Mouse (Mus musculus) megakaryocyte, embryonic 14.5 days (primary cell): ENCODE results near the gene Diras2. TPM values are rescaled to one million over a fixed set of nuclear protein-coding genes. Genes with fewer than 3 reads are reported as not detected.
"Not testable (repeated sequence)": the region's sequence is repeated elsewhere in the genome, so short reads cannot be mapped to it uniquely, and the experiment has no call there.

ENCODE experiments used
- H3K27me3 ChIP-seq: replicated peaks from 2 replicates; pipeline ENCODE3; 2012; ENCODE audit warnings: inconsistent platforms
- H3K36me3 ChIP-seq: replicated peaks from 2 replicates; pipeline ENCODE3; 2012; ENCODE audit warnings: low read length, inconsistent platforms, mixed read lengths
- H3K4me1 ChIP-seq: 2 replicates; pipeline ENCODE4 v1.6.1; 2012; ENCODE audit warnings: inconsistent platforms
- H3K4me3 ChIP-seq: replicated peaks from 2 replicates; pipeline ENCODE3; 2012; ENCODE audit warnings: moderate library complexity, mild to moderate bottlenecking, inconsistent platforms
- H3K9me3 ChIP-seq: 2 replicates; pipeline ENCODE4 v1.6.1; 2012; ENCODE audit warnings: inconsistent platforms
- FLI1 ChIP-seq: IDR thresholded peaks from 2 replicates; pipeline ENCODE4 v1.6.1; 2012; ENCODE audit warnings: low read length, inconsistent platforms, mixed read lengths
- GATA1 ChIP-seq: IDR thresholded peaks from 3 replicates; pipeline ENCODE4 v1.6.1; 2012; ENCODE audit warnings: mixed read lengths, low read length, inconsistent platforms, borderline replicate concordance
- polyA plus RNA-seq: library from polyadenylated mRNA; stranded (reverse); fragments of >175 nt; gene quantifications from 2 replicates; pipeline ENCODE4 v1.2.3, GENCODE M21; 2012; ENCODE audit warnings: low replicate concordance; ENCODE audit not compliant: insufficient read depth

The Diras2 gene
- polyA plus RNA-seq, 1 experiment: 1.3 TPM

DNA sequence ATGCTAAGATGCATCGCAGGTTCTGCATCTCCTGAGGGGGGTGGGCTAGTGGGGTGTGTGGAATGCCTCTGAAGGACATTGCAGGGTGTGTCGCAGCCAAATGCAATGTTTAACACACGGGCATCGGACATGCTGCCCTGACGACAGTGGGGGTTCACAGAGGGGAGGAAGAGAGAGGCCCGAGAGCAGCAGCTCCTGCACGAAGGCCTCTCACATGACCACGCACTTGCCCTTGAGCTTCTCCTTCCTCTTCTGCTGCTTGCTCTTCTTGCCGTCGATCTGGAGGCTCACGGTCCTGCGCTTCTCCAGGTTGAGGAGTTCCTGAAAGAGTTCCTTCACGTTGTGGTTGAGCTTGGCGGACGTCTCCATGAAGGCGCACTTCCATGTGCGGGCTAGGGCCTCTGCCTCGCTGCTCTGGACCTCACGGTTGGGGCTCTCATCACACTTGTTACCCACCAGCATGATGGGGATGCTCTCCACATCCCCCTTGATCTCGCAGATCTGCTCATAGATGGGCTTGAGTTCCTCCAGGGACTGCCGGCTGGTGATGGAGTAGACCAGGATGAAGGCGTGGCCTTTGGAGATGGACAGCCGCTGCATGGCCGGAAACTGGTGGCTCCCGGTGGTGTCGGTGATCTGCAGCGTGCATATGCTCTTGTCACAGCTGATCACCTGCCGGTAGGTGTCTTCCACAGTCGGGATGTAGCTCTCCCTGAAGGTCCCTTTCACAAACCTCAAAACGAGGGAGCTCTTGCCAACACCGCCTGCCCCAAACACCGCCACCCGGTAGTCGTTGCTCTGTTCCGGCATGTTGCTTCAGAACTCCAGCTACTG lies 23.4 kb downstream of the Diras2 start:
- Histone ChIP-seq H3K4me3 (peak overlapping the region; percentile 21), H3K9me3 (peaks cover 18% of the 10 kb centered on the region), H3K36me3 (peaks cover 11% of the 10 kb centered on the region), H3K27me3 (peaks cover 11% of the 10 kb centered on the region), H3K4me1 (no peaks in the 10 kb centered on the region; the same call in 1 of the 2 replicates)
- TF ChIP-seq GATA1 (no peak), FLI1 (no peak)

DNA sequence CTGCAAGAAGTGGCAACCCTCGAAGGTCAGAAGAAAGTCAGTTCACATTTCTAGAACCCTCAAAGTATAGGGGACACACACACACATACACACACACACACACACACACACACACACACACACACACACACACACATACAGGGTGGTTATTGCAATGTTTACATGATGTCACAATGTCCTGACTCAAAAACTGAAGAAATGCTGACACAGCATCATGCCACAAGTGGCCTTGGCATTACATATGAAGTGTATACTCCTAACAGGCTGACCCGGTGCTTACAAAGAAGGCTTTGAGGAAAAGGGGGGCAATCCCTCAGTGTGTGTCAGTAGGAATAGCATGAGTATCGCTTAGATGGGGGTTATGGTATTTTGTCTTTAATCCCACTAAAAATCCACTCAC lies 24.3 kb downstream of the Diras2 start:
- H3K4me1 ChIP-seq, H3K4me3 ChIP-seq: not testable (repeated sequence)
- Histone ChIP-seq H3K36me3 (peaks cover 11% of the 10 kb centered on the region), H3K9me3 (peaks cover 18% of the 10 kb centered on the region), H3K27me3 (peaks cover 11% of the 10 kb centered on the region)

DNA sequence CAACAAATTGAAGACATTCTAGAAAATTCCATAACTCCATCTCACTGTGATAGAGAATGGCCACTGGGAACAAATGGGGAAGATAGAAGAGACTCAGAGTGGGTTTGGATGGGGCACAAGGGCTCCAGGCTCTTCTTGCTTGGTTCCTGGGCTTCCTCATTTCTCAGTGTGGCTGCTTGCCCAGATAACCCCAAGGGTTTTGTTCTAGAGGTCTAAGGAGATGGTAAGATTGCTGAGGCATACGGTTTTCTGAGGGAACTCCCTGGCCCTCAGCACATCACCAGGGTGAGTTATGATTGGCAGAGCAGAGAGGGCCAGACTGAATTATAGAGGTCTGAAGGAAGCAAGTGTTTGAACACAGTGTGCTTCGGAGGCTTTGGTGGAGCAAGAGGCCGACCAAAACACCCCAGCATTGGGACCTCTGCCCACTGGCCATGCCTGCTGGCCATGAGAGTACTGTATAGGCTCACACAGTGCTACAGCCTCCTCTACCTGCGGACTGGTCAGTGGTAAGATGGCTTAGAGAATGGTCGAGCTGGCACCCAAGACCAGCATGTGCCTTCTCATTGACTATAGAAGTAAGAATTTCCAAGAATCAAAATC lies 25.3 kb downstream of the Diras2 start:
- H3K4me3 ChIP-seq: not testable (repeated sequence)
- Histone ChIP-seq H3K36me3 (peaks cover 11% of the 10 kb centered on the region), H3K9me3 (peaks cover 18% of the 10 kb centered on the region), H3K27me3 (peaks cover 13% of the 10 kb centered on the region), H3K4me1 (peaks cover 11% of the 10 kb centered on the region)

DNA sequence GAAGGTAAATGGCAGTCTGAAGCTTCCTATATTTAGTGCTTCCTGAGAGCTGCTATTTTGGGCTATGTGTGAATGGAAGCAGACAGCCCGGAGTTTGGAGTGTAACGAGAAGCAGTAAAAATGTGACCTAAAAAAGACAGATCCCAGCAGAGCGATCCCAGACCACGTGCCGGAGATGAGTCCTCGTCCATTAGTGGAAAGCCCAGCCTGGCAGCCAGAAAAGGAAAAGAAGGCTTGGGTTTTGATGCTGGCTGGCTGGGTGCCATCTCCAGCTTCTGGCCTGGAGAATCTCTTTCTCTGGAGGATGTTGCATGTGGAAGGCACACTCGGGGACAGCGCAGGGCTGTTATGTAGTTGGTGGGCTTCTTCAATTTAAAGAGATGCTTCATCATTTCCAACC lies 29.4 kb downstream of the Diras2 start:
- Histone ChIP-seq H3K36me3 (no peaks in the 10 kb centered on the region), H3K4me1 (peaks cover 19% of the 10 kb centered on the region), H3K27me3 (peaks cover 18% of the 10 kb centered on the region), H3K4me3 (no peak overlapping the region), H3K9me3 (peaks cover 5% of the 10 kb centered on the region; the same call in 1 of the 2 replicates)
- TF ChIP-seq GATA1 (no peak), FLI1 (no peak)

DNA sequence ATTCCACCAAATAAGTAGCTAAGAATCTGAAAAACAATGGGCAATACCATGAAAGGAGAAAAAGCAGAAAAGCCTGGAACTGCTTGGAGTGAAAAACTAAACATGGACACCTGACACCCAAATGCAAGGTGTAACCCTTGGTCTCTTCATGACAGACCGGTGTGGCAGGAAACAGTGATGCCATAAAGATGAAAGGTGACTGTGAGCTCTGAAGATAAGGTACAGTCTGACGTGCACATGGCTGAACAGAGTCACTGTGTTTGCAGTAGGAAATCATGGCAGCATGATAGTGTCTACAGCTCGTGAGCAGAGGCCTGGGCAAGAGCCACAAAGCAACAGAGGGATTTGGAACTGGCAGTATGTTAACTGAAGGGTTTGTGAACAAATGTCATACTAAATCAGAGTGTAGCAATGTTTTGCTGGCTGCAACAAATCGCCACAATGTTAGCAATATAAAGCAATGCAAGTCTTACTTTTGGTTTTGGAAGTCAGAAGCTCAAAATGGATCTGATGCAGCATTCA lies 34.0 kb downstream of the Diras2 start:
- Histone ChIP-seq H3K9me3 (peaks cover 11% of the 10 kb centered on the region; the same call in 1 of the 2 replicates), H3K4me1 (peaks cover 19% of the 10 kb centered on the region), H3K4me3 (no peak overlapping the region), H3K36me3 (no peaks in the 10 kb centered on the region), H3K27me3 (peaks cover 13% of the 10 kb centered on the region)
- TF ChIP-seq GATA1: no peak

DNA sequence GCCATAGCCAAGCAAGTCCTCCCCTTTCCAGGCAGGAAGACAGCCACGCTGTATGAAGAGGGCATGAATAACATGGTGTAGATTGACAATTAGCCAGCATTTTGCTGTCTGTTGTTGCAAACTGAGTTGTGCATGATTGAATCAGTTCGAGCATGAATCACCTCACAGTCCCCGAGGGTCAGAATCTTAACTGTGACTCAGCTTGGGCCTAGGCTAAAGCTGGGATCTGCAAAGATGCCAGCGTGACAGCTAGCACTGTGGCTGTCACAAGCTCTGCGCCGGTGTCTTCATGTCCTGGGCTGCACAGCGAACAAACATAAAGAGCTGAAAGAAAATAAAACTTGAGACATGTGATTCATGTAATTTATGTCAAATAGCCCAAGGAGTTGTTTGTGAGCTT lies 42.3 kb downstream of the Diras2 start:
- H3K9me3 ChIP-seq: peaks cover 27% of the 10 kb centered on the region
- H3K4me1 ChIP-seq: peaks cover 6% of the 10 kb centered on the region
- peaks cover 11% of the 10 kb centered on the region for H3K27me3 ChIP-seq
- TF ChIP-seq GATA1 (no peak), FLI1 (no peak)
- H3K36me3 ChIP-seq: no peaks in the 10 kb centered on the region
- H3K4me3 ChIP-seq: no peak overlapping the region

DNA sequence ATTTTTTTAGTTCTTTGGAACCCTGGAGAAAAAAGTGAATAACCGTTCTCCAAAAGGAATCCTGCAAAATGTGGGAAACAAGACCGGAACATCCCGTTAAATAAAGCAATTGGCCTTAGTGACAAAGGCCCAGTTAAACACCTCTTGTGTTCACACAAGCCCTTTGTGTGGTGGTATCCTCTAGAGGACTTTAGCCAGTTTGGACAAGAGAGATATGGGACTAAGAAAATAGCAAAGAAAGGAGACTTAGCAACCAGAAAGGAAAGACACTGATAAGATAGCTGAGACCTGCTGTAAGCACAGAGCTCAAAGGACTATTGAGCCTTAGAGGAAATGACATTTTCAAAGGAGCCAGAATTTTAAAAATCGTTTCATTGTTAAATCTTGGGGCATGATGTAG lies 47.0 kb downstream of the Diras2 start:
- Histone ChIP-seq H3K4me3 (no peak overlapping the region), H3K9me3 (peaks cover 15% of the 10 kb centered on the region), H3K36me3 (no peaks in the 10 kb centered on the region), H3K27me3 (peaks cover 20% of the 10 kb centered on the region), H3K4me1 (peaks cover 20% of the 10 kb centered on the region)
- TF ChIP-seq FLI1 (no peak), GATA1 (no peak)

DNA sequence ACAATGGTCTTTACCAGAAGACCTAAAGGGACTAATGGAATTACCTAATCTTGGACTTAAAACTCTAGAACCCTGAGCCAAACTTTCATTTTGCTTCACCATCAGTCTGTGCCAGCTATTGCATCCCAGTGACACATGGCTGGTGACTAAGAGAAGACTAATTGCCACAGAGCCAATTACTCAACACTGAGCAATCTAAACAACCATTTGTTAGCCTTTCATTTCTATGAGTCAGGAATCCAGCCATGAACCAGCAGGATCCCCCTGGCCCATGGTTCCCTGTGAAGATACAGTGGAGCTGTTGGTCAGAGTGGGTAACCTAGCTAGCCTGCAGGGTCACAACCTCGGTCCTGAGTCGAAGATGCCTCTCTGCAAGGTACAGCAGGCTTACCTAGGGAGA lies 49.3 kb downstream of the Diras2 start:
- peaks cover 15% of the 10 kb centered on the region for H3K9me3 ChIP-seq
- H3K4me1 ChIP-seq: peaks cover 25% of the 10 kb centered on the region
- H3K4me3 ChIP-seq: no peak overlapping the region
- no peak for TF ChIP-seq GATA1
- no peak for TF ChIP-seq FLI1
- peaks cover 22% of the 10 kb centered on the region for H3K27me3 ChIP-seq
- no peaks in the 10 kb centered on the region for H3K36me3 ChIP-seq

DNA sequence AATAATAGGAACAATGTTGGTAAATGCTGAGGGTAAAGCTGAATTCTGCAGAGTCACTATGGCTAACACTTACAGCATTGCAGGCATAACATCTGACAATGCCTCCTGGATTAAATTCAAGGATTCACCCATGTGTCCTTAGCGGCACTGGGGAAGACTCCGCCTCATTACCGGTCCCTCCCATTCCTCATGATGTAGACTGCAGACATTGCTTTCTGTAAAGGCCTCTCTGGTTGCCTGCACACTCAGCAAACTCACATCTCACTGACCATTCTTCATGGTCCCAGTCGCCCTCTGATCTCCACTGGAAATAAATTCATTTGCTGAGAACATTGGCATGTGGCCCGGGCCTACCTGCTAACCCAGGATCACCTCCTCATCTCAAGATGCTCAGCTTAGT lies 51.9 kb downstream of the Diras2 start:
- Histone ChIP-seq H3K4me1 (peaks cover 25% of the 10 kb centered on the region), H3K9me3 (peaks cover 25% of the 10 kb centered on the region), H3K4me3 (no peak overlapping the region), H3K27me3 (peaks cover 23% of the 10 kb centered on the region), H3K36me3 (no peaks in the 10 kb centered on the region)
- TF ChIP-seq FLI1 (no peak), GATA1 (no peak)

DNA sequence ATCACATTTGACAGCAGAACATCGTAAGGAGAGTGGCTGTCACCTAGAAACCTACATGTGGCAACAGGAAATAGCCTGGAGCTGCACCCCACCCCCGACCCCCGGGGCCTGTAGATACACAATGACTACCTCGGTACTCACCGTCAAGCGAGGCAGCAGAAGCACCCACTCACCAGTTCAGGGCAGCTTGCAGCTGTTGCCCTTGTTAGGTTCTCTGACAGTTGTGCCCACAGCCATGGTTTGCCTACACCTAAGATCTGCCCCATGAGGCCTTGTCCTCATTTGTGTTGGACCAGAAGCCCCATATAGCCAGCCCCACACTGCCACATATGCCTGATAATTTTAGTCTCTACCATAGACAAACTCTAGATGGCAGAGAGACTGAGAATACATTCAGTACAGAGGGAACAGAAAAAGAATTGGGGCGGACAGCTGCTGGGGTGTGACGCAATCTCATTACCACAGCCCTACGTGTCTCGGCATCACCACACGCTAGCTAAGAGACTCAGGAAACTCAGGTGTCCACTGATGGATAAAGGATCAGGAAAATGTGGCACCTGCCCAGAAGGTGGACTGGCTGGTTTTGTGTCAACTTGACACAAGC lies 54.0 kb downstream of the Diras2 start:
- Histone ChIP-seq H3K4me3 (no peak overlapping the region), H3K27me3 (peaks cover 29% of the 10 kb centered on the region), H3K4me1 (peaks cover 19% of the 10 kb centered on the region), H3K9me3 (peaks cover 26% of the 10 kb centered on the region), H3K36me3 (no peaks in the 10 kb centered on the region)
- no peak for TF ChIP-seq GATA1
- no peak for TF ChIP-seq FLI1
